Mouse (Mus musculus): ENCODE data around the gene Tbc1d22a.

DNA sequence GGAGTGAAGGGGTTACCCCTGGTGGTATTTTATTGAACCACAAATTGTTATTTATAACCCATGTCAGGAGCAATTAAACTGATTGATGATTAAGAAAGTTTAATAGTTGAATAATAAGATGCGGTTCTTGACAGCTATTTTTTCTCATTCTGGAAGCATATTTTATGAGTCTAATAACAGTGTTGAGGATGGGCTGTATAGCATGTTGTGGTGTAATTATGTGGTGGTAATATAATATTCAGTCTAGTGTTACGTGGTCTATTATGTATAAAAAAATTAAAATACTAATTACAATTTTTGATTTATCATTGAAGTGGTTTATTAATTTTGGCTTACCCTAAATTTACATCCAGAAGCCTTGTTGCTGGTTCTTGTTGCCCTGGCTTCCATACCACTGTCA is 125.5 kb downstream of the Tbc1d22a start:
- no peak for TF ChIP-seq CHD2 (IDR thresholded peaks at IDR 0.05; ENCODE audit: low read depth, low read length)
- TF ChIP-seq ZC3H11A (IDR thresholded peaks at IDR 0.05; ENCODE audit: borderline replicate concordance, low read depth, low read length) = no peak
- no peak for TF ChIP-seq MAFK (IDR thresholded peaks at IDR 0.05; ENCODE audit: insufficient read depth, low read depth, low read length)
- no peak for TF ChIP-seq ZNF384 (IDR thresholded peaks at IDR 0.05; ENCODE audit: low read depth, low read length)

All from ES-E14 (cell line).